Mouse (Mus musculus) stomach, embryonic 14.5 days (tissue): ENCODE results near the gene Sdha. TPM values are rescaled to one million over a fixed set of nuclear protein-coding genes. Genes with fewer than 3 reads are reported as not detected.
A peak's percentile ranks its signal among the peaks of the same experiment; 100 is the strongest.

Experiments used
- ATAC-seq: fragments of 200-750 bp; cut with Nextera tagmentation; 2 replicates; pipeline ENCODE4 v1.8.0; 2017; ENCODE audit warnings: low read depth, moderate TSS enrichment; ENCODE audit not compliant: insufficient number of reproducible peaks, insufficient read depth, low FRiP score
- H3K27ac ChIP-seq: fragments of 300-500 bp; sonication (generic); 2 replicates; pipeline ENCODE4 v1.5.1; 2014; ENCODE audit warnings: mild to moderate bottlenecking, low read length, moderate library complexity, mixed read lengths
- H3K27me3 ChIP-seq: fragments of 300-500 bp; sonication (generic); 2 replicates; pipeline ENCODE4 v1.6.1; 2014; ENCODE audit warnings: low read length, control low read depth, mixed read lengths; ENCODE audit not compliant: control insufficient read depth, insufficient read depth
- H3K36me3 ChIP-seq: fragments of 300-500 bp; sonication (generic); 2 replicates; pipeline ENCODE4 v1.6.1; 2014; ENCODE audit warnings: mild to moderate bottlenecking, control low read depth, low read length, moderate library complexity, mixed read lengths; ENCODE audit not compliant: control insufficient read depth, insufficient read depth
- H3K4me1 ChIP-seq: fragments of 300-500 bp; sonication (generic); 2 replicates; pipeline ENCODE4 v1.6.1; 2014; ENCODE audit warnings: low read length, control low read depth, mixed read lengths; ENCODE audit not compliant: control insufficient read depth, insufficient read depth
- H3K4me2 ChIP-seq: fragments of 300-500 bp; sonication (generic); replicated peaks from 2 replicates; pipeline ENCODE4 v1.6.1; 2014; ENCODE audit warnings: low read depth, low read length, control low read depth
- H3K4me3 ChIP-seq: fragments of 300-500 bp; sonication (generic); 2 replicates; pipeline ENCODE4 v1.5.1; 2014; ENCODE audit warnings: low read depth, low read length, control low read depth
- H3K9ac ChIP-seq: fragments of 300-500 bp; sonication (generic); replicated peaks from 2 replicates; pipeline ENCODE4 v1.6.1; 2014; ENCODE audit warnings: low read depth, mild to moderate bottlenecking, control low read depth, low read length, moderate library complexity, mixed read lengths
- H3K9me3 ChIP-seq: fragments of 300-500 bp; sonication (generic); 2 replicates; pipeline ENCODE4 v1.6.1; 2016; ENCODE audit warnings: low read depth, low read length, control low read depth; ENCODE audit not compliant: control insufficient read depth
- WGBS: fragments of 180-500 bp; shearing (Covaris S2); extraction: QIAGEN DNeasy Blood & Tissue Kit; methylation state at CpG from one replicate; pipeline ENCODE4 v1.1.7; 2014; 5-methylcytosine and 5-hydroxymethylcytosine counted together
- polyA plus RNA-seq: library from polyadenylated mRNA; unstranded; fragments of >200 nt; fragmentation: Nextera tagmentation; extraction: Ambion mirVana; gene quantifications from 2 replicates; pipeline ENCODE4 v1.2.1, GENCODE M21; 2014

The Sdha gene
- polyA plus RNA-seq, result 205 and 230 TPM in 2 replicates

DNA sequence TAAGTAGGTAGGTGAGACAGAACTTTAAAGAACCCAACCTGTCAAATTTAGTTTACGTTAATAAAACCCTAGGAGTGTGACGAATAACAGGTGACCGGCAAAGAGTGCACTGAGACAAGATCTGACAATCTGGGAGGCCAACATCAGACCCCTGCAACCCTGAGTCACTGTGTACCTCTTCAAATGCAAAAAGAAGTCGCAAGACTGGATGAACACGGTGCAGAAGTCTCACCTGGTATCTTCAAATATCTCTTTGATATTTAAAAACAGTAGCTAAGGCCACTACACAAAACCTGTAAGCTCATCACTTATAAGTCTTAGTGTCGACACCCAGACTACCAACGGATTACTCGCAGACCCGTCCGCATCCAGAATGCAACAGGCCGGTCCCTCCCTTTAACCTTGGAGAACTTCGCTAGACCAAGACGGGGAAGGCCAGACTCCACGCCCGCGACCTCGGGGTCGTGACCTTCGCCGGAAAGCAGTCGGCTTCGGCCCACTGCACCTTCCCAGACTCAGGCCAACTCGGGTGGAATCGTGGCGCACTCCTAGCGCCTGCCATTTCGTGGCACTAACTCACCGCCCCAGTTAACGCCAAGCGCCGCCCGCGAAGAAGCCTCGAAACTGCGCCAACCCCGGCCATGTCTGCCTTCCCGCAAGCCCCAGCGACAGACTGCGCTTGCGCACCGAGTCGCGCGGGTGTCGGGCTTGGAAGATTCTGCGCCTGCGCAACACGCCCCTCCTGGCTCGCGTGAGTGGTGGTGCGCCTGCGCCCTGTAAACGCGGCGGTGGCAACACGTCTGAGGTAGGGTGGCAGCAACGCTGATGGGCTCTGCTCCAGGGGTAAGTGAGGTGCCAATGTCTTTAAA is at the start of gene Sdha, which contains the start of gene Ccdc127:
Sdha (minus strand) TSS at position 715 of the 869 bp plus-strand sequence.
Ccdc127 (plus strand) TSS at position 744 of the 869 bp plus-strand sequence.
- H3K27ac ChIP-seq, result peak within 1 kb of the TSS; percentile 58; the same call in 1 of the 2 replicates
- peak within 1 kb of the TSS; percentile 74 for H3K4me2 ChIP-seq
- peak within 1 kb of the TSS; percentile 83 for H3K4me3 ChIP-seq
- 0 out of 2 replicates have a peak, but pooled peaks cover 11% of the 10 kb centered on the region for H3K4me1 ChIP-seq
- peak within 1 kb of the TSS; percentile 88 for H3K9ac ChIP-seq
- ATAC-seq, result peak; percentile 97
- no peaks in the 10 kb centered on the region for H3K9me3 ChIP-seq
- under 1% methylated on average over 57 of the region's 57 CpGs for WGBS
- no peaks in the 10 kb centered on the region for H3K27me3 ChIP-seq
- H3K36me3 ChIP-seq, result peaks cover 10% of the 10 kb centered on the region

- H3K4me3 ChIP-seq, result no peak within 1 kb of the TSS
- no peaks in the 10 kb centered on the region for H3K4me1 ChIP-seq
- no peaks in the 10 kb centered on the region for H3K27me3 ChIP-seq
- peak; percentile 33; the same call in 1 of the 2 replicates for ATAC-seq
- 14% methylated on average over 11 of the region's 11 CpGs for WGBS
- H3K4me2 ChIP-seq, result no peak within 1 kb of the TSS
- H3K36me3 ChIP-seq, result no peaks in the 10 kb centered on the region
- no peak within 1 kb of the TSS for H3K9ac ChIP-seq
- H3K9me3 ChIP-seq, result no peaks in the 10 kb centered on the region
- no peak within 1 kb of the TSS for H3K27ac ChIP-seq
Measured at GRCm38 (mm10) chr13:74399298-74399839, 49.3 kb upstream of the Sdha start, which contains the start of gene Ftl1-ps1. Gene Ftl1-ps1 (plus strand): TSS chr13:74399694.

DNA sequence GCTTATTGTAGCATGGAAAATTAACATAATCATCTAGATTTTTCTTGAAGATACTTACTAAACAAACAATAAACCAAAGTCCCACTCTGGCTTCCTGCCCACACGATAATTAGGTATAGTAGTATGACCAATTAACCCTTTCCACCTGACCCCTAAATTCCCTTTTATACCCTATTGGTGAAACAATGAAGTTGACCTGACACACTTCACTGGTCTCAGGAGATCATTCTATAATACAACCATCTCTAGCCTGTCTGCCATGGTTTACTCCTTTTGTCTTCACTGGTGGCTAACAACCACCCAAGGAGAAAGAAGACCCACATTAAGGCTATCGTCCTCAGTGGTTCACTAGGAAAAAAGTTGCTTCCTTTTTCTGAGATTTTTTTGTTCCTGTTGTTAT is 41.1 kb upstream of the Sdha start:
- H3K36me3 ChIP-seq, result no peaks in the 10 kb centered on the region
- no peaks in the 10 kb centered on the region for H3K9me3 ChIP-seq
- H3K4me3 ChIP-seq, result no peak overlapping the region
- whole genome bisulfite sequencing, result 78% methylated on average over 2 of the region's 2 CpGs
- H3K4me2 ChIP-seq, result no peak overlapping the region
- H3K27me3 ChIP-seq, result no peaks in the 10 kb centered on the region
- H3K27ac ChIP-seq, result no peak overlapping the region
- no peak overlapping the region for H3K9ac ChIP-seq
- no peaks in the 10 kb centered on the region for H3K4me1 ChIP-seq
- no peak for ATAC-seq

DNA sequence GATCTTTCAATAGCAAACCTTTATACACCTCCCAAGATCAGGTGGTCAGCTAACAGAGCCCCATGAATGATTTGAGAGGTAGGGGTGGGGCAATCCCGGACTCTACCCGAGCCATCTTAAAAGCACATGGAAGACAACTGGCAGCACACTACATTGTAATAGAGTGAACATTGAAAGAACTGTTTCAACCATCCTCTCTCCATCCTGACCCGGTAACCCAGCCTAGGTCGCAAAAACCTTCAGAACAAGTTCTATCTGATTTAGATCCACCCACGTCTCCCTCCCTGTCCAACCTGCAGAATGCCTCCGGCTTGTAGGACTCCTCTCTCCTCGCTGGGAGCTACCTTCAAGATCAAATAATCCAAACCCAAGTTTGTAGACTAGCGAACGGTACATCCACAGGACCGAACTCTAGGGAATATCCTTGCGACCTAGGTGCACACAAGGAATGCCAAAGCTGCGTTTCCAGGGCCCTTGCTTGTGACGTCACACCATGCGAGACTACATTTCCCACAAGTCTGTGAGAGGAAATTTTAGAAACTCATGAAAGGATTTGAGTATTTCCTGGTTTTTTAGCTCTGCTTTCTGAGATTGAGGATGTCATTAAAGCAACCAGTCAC is 40.4 kb upstream of the Sdha start, which contains the start of gene Zfp72:
Zfp72 (minus strand) TSS at position 466 of the 620 bp plus-strand sequence.
- H3K9ac ChIP-seq, result peak within 1 kb of the TSS; percentile 56
- peak within 1 kb of the TSS; percentile 64 for H3K4me3 ChIP-seq
- ATAC-seq, result peak; percentile 88
- under 1% methylated on average over 14 of the region's 14 CpGs for WGBS
- H3K9me3 ChIP-seq, result no peaks in the 10 kb centered on the region
- no peak within 1 kb of the TSS for H3K27ac ChIP-seq
- peak within 1 kb of the TSS; percentile 49 for H3K4me2 ChIP-seq
- no peaks in the 10 kb centered on the region for H3K4me1 ChIP-seq
- no peaks in the 10 kb centered on the region for H3K36me3 ChIP-seq
- no peaks in the 10 kb centered on the region for H3K27me3 ChIP-seq

DNA sequence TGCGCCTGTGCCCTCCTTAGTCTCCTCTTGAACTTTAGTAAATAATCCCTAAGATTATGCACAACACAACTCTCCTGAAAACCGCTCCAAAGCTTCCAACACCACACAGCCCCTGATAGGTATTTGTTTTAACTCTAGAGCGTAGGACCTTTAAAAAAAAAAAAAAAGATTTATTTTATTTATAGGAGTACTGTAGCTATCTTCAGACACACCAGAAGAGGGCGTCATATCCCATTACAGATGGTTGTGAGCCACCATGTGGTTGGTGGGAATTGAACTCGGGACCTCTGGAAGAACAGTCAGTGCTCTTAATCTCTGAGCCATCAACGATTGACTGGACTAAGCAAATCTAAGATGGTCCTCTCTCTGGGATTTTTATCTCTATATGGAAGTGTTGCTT is 39.6 kb upstream of the Sdha start:
- no peak overlapping the region for H3K9ac ChIP-seq
- H3K27me3 ChIP-seq, result no peaks in the 10 kb centered on the region
- H3K27ac ChIP-seq, result no peak overlapping the region
- H3K4me2 ChIP-seq, result peak overlapping the region; percentile 49
- no peak for ATAC-seq
- no peaks in the 10 kb centered on the region for H3K36me3 ChIP-seq
- H3K4me3 ChIP-seq, result peak overlapping the region; percentile 64; the same call in 1 of the 2 replicates
- H3K9me3 ChIP-seq, result no peaks in the 10 kb centered on the region
- WGBS, result 58% methylated on average over 6 of the region's 6 CpGs
- H3K4me1 ChIP-seq, result no peaks in the 10 kb centered on the region

- Histone ChIP-seq H3K36me3 (no peaks in the 10 kb centered on the region), H3K9ac (no peak overlapping the region), H3K9me3 (no peaks in the 10 kb centered on the region), H3K4me3 (no peak overlapping the region), H3K27me3 (no peaks in the 10 kb centered on the region), H3K4me2 (no peak overlapping the region), H3K27ac (no peak overlapping the region; the same call in 1 of the 2 replicates), H3K4me1 (0 out of 2 replicates have a peak, but pooled peaks cover 4% of the 10 kb centered on the region)
- WGBS, result 45% methylated on average over 3 of the region's 3 CpGs
- no peak for ATAC-seq
Measured at GRCm38 (mm10) chr13:74382289-74382688, 32.2 kb upstream of the Sdha start.

DNA sequence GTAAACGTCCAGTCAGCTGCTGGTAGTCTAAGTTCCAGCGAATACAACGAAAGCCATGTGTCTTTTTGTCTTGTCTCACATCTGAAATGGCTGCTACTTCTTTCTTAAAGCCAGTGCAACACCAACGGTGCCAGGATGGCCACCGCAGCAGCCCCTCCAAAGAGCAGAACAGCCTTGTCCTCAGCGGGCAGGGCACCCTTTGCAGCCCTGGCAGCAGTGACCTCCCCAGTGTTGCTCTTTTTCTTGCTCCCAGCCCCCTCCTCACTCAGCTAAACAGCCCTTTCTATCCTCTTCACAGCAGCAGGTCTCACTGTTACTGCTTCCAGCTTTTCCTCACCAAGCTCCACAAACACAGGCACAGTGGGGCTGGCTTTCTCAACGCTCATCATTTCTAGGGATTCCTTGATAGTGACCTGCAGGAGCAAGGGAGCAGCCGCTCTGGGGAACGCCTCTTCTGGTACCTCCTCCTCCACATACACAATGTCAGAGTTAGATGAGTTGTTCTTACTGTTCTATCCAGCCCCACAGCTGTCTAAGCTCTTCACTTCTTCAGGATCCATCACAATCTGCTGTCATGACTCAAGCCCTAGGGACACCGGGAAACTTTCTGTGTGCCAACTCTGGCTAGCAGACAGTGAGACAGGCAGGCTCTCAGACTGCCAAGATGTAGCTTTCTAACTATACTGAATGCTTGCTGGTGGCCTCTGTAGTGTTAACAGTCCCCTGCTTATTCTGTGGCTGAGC is 31.6 kb upstream of the Sdha start:
- Histone ChIP-seq H3K27me3 (no peaks in the 10 kb centered on the region), H3K4me3 (no peak overlapping the region), H3K4me2 (no peak overlapping the region), H3K36me3 (no peaks in the 10 kb centered on the region), H3K4me1 (0 out of 2 replicates have a peak, but pooled peaks cover 4% of the 10 kb centered on the region), H3K9me3 (no peaks in the 10 kb centered on the region), H3K9ac (no peak overlapping the region), H3K27ac (no peak overlapping the region; the same call in 1 of the 2 replicates)
- WGBS, result 61% methylated on average over 10 of the region's 10 CpGs
- ATAC-seq, result no peak

DNA sequence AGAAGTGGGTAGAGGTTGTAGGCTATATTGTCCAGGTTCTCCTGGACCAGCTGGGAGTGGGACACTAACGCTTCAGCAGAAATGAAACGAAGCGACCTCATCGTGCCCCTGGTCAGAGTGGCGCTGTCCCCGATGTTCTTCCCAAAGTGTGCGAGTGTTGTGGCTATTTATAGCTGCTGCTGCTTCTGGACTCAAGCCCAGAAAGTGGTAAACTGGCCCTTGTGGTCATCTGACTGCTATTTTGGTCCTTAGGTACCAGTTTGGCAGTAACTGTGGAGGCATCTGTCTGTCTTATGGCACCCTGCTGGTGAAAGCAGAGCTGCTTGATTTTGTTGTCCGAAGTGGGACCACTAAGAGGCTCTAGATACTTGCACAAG is 13.8 kb upstream of the Sdha start, which contains the start of gene Lrrc14b:
Lrrc14b (minus strand) TSS at position 147 of the 377 bp plus-strand sequence.
- no peak for ATAC-seq
- H3K27ac ChIP-seq, result no peak within 1 kb of the TSS
- H3K4me2 ChIP-seq, result no peak within 1 kb of the TSS
- no peaks in the 10 kb centered on the region for H3K9me3 ChIP-seq
- H3K4me1 ChIP-seq, result no peaks in the 10 kb centered on the region
- no peak within 1 kb of the TSS for H3K9ac ChIP-seq
- H3K27me3 ChIP-seq, result no peaks in the 10 kb centered on the region
- peaks cover 15% of the 10 kb centered on the region for H3K36me3 ChIP-seq
- H3K4me3 ChIP-seq, result no peak within 1 kb of the TSS
- 73% methylated on average over 8 of the region's 8 CpGs for WGBS
